Mouse (Mus musculus) liver, adult 2 months (tissue): Measurements from ENCODE around the gene Usp6nl. TPM values are rescaled to one million over a fixed set of nuclear protein-coding genes. Genes with fewer than 3 reads are reported as not detected.

Source experiments
- DNase-seq: peaks from one replicate; pipeline ENCODE4 v3.0.0-alpha.2; 2011; ENCODE audit warnings: low read depth, low spot score; ENCODE audit errors: extremely low read depth
- H3K27ac ChIP-seq: fragments of 200-500 bp; replicated peaks from 2 replicates; pipeline ENCODE4 v1.5.1; 2012; ENCODE audit warnings: low read depth, mild to moderate bottlenecking, control low read depth, inconsistent platforms, low read length; ENCODE audit not compliant: insufficient read depth
- H3K27me3 ChIP-seq: fragments of 200-500 bp; 2 replicates; pipeline ENCODE4 v1.6.1; 2012; ENCODE audit warnings: mild to moderate bottlenecking, moderate library complexity, low read length, inconsistent platforms; ENCODE audit not compliant: control insufficient read depth, insufficient read depth
- H3K36me3 ChIP-seq: fragments of 200-500 bp; 2 replicates; pipeline ENCODE4 v1.6.1; 2012; ENCODE audit warnings: low read length, inconsistent platforms; ENCODE audit not compliant: control insufficient read depth, insufficient read depth
- H3K4me1 ChIP-seq: fragments of 200-500 bp; 2 replicates; pipeline ENCODE4 v1.6.1; 2011; ENCODE audit warnings: low read length; ENCODE audit not compliant: control insufficient read depth, insufficient read depth
- H3K4me3 ChIP-seq: fragments of 200-500 bp; 2 replicates; pipeline ENCODE4 v1.5.1; 2011; ENCODE audit warnings: low read depth, mild to moderate bottlenecking, control low read depth, low read length, moderate library complexity; ENCODE audit not compliant: insufficient read depth
- H3K79me2 ChIP-seq: fragments of 200-500 bp; 2 replicates; pipeline ENCODE4 v1.6.1; 2012; ENCODE audit warnings: inconsistent platforms, mild to moderate bottlenecking, low read length, moderate library complexity; ENCODE audit not compliant: control insufficient read depth, insufficient read depth
- H3K9ac ChIP-seq: fragments of 200-500 bp; 2 replicates; pipeline ENCODE4 v1.6.1; 2012; ENCODE audit warnings: low read depth, mild to moderate bottlenecking, control low read depth, inconsistent platforms, low read length
- CTCF ChIP-seq: fragments of 200-500 bp; IDR thresholded peaks from 2 replicates; pipeline ENCODE4 v1.5.1; 2011; ENCODE audit warnings: low read depth, low read length, control low read depth
- POLR2A ChIP-seq: fragments of 200-500 bp; IDR thresholded peaks from 2 replicates; pipeline ENCODE4 v1.6.1; 2011; ENCODE audit warnings: low read length, control low read depth; ENCODE audit not compliant: insufficient read depth; ENCODE audit errors: extremely low read depth
- WGBS: fragments of 180-500 bp; shearing (Covaris S2); methylation state at CpG from one replicate; pipeline ENCODE4 v1.1.7; 2018; 5-methylcytosine and 5-hydroxymethylcytosine counted together
- polyA plus RNA-seq: library from polyadenylated mRNA; depleted of rRNA; stranded (reverse); fragments of >200 nt; gene quantifications from 2 replicates; pipeline ENCODE4 v1.2.3, GENCODE M21; 2012
- total RNA-seq: library from RNA; depleted of rRNA; stranded (reverse); fragments of >200 nt; gene quantifications from 2 replicates; pipeline ENCODE4 v1.2.3, GENCODE M21; 2014

Gene Usp6nl
- total and polyA plus RNA-seq, 2 experiments, result 7.6 to 7.9 TPM

- Histone ChIP-seq H3K9ac (no peak overlapping the region), H3K36me3 (no peaks in the 10 kb centered on the region; the same call in 1 of the 2 replicates), H3K27ac (no peak overlapping the region), H3K4me3 (no peak overlapping the region), H3K79me2 (peaks cover 13% of the 10 kb centered on the region; the same call in 1 of the 2 replicates), H3K27me3 (no peaks in the 10 kb centered on the region), H3K4me1 (peaks cover 20% of the 10 kb centered on the region)
- TF ChIP-seq CTCF (no peak), POLR2A (no peak)
- DNase-seq, result no peak
- WGBS, result 93% methylated on average over 6 of the region's 6 CpGs
Observed at GRCm38 (mm10) chr2:6391940-6392339, 69.5 kb downstream of the Usp6nl start.

- DNase-seq, result peak; percentile 39
- 60% methylated on average over 7 of the region's 7 CpGs for WGBS
- Histone ChIP-seq H3K27me3 (no peaks in the 10 kb centered on the region), H3K79me2 (peaks cover 17% of the 10 kb centered on the region; the same call in 1 of the 2 replicates), H3K36me3 (no peaks in the 10 kb centered on the region; the same call in 1 of the 2 replicates), H3K4me1 (peaks cover 10% of the 10 kb centered on the region), H3K27ac (peak overlapping the region; percentile 38; the same call in 1 of the 2 replicates), H3K4me3 (no peak overlapping the region), H3K9ac (no peak overlapping the region)
- TF ChIP-seq POLR2A (no peak), CTCF (no peak)
Observed at GRCm38 (mm10) chr2:6395851-6396625, 73.6 kb downstream of the Usp6nl start.

GRCm38 (mm10) chr2:6396626-6397146, 74.2 kb downstream of the Usp6nl start:
- no peak overlapping the region for H3K4me3 ChIP-seq
- WGBS, result 63% methylated on average over 1 of the region's 1 CpGs
- no peak overlapping the region for H3K27ac ChIP-seq
- TF ChIP-seq POLR2A, result no peak
- TF ChIP-seq CTCF, result no peak
- no peaks in the 10 kb centered on the region; the same call in 1 of the 2 replicates for H3K36me3 ChIP-seq
- no peak overlapping the region for H3K9ac ChIP-seq
- H3K4me1 ChIP-seq, result peaks cover 10% of the 10 kb centered on the region
- H3K79me2 ChIP-seq, result peaks cover 17% of the 10 kb centered on the region; the same call in 1 of the 2 replicates
- no peaks in the 10 kb centered on the region for H3K27me3 ChIP-seq
- DNase-seq, result no peak

GRCm38 (mm10) chr2:6397166-6397565, 74.7 kb downstream of the Usp6nl start:
- TF ChIP-seq CTCF (no peak), POLR2A (no peak)
- DNase-seq, result no peak
- 86% methylated on average over 3 of the region's 3 CpGs for WGBS

DNA sequence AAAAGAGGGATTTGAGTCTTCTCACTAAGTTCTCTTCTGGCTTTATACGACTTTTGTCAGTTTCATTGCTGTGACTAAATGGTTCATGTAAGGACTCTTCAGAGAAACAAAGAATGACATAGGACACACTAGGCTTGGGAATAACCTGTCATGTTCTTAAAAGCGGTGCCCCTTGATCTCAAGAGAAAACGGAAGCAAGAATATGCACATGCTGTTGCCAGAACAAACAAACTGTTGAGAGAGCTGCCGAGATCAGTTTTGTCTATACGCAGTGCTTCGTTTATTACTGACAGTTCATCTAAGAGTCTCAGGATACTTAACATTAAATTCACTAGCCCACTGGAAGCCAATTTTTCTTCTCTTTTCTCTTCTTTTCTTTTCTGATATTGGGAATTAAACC, 76.4 kb downstream of the Usp6nl start:
- no peak overlapping the region for H3K9ac ChIP-seq
- H3K27me3 ChIP-seq, result no peaks in the 10 kb centered on the region
- H3K27ac ChIP-seq, result no peak overlapping the region
- H3K79me2 ChIP-seq, result peaks cover 18% of the 10 kb centered on the region; the same call in 1 of the 2 replicates
- no peak for TF ChIP-seq POLR2A
- no peak for TF ChIP-seq CTCF
- no peak overlapping the region for H3K4me3 ChIP-seq
- DNase-seq, result peak; percentile 67
- no peaks in the 10 kb centered on the region; the same call in 1 of the 2 replicates for H3K36me3 ChIP-seq
- WGBS, result 27% methylated on average over 6 of the region's 6 CpGs
- H3K4me1 ChIP-seq, result peaks cover 12% of the 10 kb centered on the region

More at GRCm38 (mm10) chr2:6397166-6397565, 74.7 kb downstream of the Usp6nl start:
- no peak overlapping the region for H3K4me3 ChIP-seq
- no peak overlapping the region for H3K9ac ChIP-seq
- no peaks in the 10 kb centered on the region; the same call in 1 of the 2 replicates for H3K36me3 ChIP-seq
- peaks cover 10% of the 10 kb centered on the region for H3K4me1 ChIP-seq
- H3K79me2 ChIP-seq, result peaks cover 17% of the 10 kb centered on the region; the same call in 1 of the 2 replicates
- H3K27ac ChIP-seq, result no peak overlapping the region
- H3K27me3 ChIP-seq, result no peaks in the 10 kb centered on the region

DNA sequence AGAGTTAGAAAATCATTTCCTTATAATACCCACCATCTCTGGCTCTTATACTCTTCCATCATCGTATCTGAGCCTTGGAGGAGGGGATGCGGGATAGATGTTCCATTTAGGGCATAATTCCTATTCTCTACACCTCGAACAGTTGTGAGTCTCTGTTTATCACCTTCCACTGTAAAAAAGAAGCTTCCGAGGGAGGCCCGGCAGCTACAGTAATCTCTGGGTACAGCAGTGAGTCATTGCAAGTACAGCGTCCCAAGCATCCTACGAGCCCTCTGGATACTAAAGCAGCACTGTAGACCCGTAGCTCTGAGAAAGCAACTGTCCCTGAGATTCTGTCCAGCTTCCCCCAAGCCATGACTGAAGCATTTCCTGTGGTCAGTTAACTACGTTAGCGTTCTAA, 78.6 kb downstream of the Usp6nl start:
- H3K4me1 ChIP-seq, result peaks cover 12% of the 10 kb centered on the region
- no peak overlapping the region for H3K4me3 ChIP-seq
- DNase-seq, result no peak
- H3K36me3 ChIP-seq, result no peaks in the 10 kb centered on the region
- H3K27ac ChIP-seq, result no peak overlapping the region
- H3K79me2 ChIP-seq, result peaks cover 15% of the 10 kb centered on the region; the same call in 1 of the 2 replicates
- H3K27me3 ChIP-seq, result no peaks in the 10 kb centered on the region
- WGBS, result 91% methylated on average over 10 of the region's 10 CpGs
- TF ChIP-seq POLR2A, result no peak
- no peak for TF ChIP-seq CTCF
- H3K9ac ChIP-seq, result no peak overlapping the region
